Mouse (Mus musculus): ENCODE results near the gene Vmn2r28. TPM values are rescaled to one million over a fixed set of nuclear protein-coding genes. Genes with fewer than 3 reads are reported as not detected.
"Not testable (repeated sequence)": the region's sequence is repeated elsewhere in the genome, so short reads cannot be mapped to it uniquely, and the experiment has no call there.

Gene Vmn2r28
- total RNA-seq (2014; rRNA removed) (not detected in 2 replicates), polyA plus RNA-seq (2015; fragmentation: Nextera tagmentation; extraction: Ambion mirVana) (not detected in 2 replicates)

DNA sequence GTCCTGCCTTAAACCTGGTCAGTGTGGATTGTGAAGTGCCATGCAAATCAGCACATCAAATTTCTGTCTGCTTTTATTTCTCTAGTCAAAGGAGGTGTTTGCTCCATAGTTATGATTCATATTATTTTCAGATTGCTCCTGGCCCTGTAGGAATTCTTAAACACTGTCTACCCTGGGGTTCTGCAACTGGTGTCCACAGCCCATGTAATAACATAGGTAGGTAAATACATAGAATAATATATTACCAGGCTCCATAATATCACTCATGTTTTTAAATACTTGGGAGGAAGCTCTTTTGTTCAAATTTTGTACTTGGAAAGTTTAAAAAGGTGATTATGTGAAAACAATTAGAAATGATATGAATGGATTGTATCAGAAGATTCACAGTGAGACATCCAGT is at the start of gene Vmn2r28:
Vmn2r28 (minus strand) TSS at position 101 of the 400 bp plus-strand sequence.
- not testable (repeated sequence) for ATAC-seq; H3K4me2 ChIP-seq (ENCODE audit: low read depth, low read length); H3K27ac ChIP-seq; DNase-seq (ENCODE audit: low spot score); H3K9ac ChIP-seq (replicated peaks; ENCODE audit: low read length); H3K27me3 ChIP-seq (ENCODE audit: insufficient read depth, low read length); H3K9me3 ChIP-seq (ENCODE audit: low read length); H3K36me3 ChIP-seq (ENCODE audit: insufficient read depth, low read length); H3K4me3 ChIP-seq (ENCODE audit: low read length); H3K4me1 ChIP-seq (ENCODE audit: insufficient read depth, low read length)

DNA sequence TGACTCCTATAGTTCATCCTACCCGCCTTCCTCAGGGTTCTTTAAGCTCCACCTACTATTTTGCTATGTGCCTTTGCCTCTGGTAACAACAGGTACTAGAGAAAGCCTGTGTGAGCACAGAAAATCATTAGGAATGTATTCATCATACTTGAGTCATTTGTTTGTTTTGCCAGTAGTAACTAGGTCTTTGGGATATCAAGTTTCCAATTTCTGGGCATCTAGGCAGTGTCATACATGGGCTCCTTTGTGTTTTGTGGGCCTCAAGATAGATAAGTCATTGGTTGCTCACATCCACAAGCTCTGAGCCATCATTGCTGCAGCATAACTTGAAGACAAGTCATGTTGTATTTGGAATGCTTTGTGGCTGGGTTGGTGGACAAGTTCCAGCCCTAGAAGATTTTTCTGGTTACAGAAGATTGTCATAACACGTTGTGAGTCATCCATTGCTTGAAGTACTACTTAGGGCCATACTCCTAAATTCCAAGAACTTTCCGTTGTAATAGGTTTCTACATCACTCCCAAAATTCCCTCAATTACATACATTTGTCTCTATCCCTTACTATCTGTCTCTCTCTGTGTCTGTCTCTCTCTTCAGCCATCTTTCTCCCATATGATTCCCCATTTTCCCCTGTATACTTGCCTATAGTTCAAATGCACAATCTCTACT is 47.1 kb upstream of the Vmn2r28 start:
- not testable (repeated sequence) for H3K9ac ChIP-seq (replicated peaks; ENCODE audit: low read length); H3K4me1 ChIP-seq (ENCODE audit: insufficient read depth, low read length); DNase-seq (ENCODE audit: low spot score); H3K27me3 ChIP-seq (ENCODE audit: insufficient read depth, low read length); ATAC-seq; H3K4me3 ChIP-seq (ENCODE audit: low read length); H3K27ac ChIP-seq; H3K4me2 ChIP-seq (ENCODE audit: low read depth, low read length); H3K36me3 ChIP-seq (ENCODE audit: insufficient read depth, low read length); H3K9me3 ChIP-seq (ENCODE audit: low read length)
- 53% methylated on average over 3 of the region's 3 CpGs for WGBS

DNA sequence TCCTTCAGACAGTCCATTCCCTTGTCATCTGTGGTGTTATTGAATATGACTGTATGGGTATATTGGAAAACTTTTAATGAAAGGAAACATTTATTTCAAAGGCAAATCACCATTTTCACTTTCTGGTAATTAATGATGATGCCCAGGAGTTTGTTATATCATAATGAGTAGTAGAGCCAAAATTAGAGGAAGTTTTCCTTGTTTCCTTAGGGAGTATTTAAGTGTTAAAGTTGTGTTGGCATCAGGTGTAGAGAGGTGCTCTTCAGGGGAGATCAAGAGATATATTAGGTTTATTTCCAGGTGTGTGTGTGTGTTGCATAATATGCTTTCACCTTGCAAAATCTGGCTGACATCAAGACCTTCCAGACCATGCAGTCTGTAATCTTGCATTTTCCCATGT is 37.1 kb downstream of the Vmn2r28 start, which contains the start of gene Vmn1r59:
Vmn1r59 (minus strand) TSS at position 101 of the 400 bp plus-strand sequence.
- ATAC-seq (no peak), DNase-seq (ENCODE audit: low spot score) (no peak)
- Histone ChIP-seq H3K36me3 (ENCODE audit: insufficient read depth, low read length) (no peaks in the 10 kb centered on the region), H3K4me3 (ENCODE audit: low read length) (no peak within 1 kb of the TSS), H3K9me3 (ENCODE audit: low read length) (peaks cover 13% of the 10 kb centered on the region; the same call in 1 of the 2 replicates), H3K9ac (replicated peaks; ENCODE audit: low read length) (no peak within 1 kb of the TSS), H3K4me2 (ENCODE audit: low read depth, low read length) (no peak within 1 kb of the TSS), H3K27ac (no peak within 1 kb of the TSS), H3K4me1 (ENCODE audit: insufficient read depth, low read length) (no peaks in the 10 kb centered on the region), H3K27me3 (ENCODE audit: insufficient read depth, low read length) (no peaks in the 10 kb centered on the region)
- TF ChIP-seq CTCF (IDR thresholded peaks at IDR 0.05; ENCODE audit: low read depth): no peak

DNA sequence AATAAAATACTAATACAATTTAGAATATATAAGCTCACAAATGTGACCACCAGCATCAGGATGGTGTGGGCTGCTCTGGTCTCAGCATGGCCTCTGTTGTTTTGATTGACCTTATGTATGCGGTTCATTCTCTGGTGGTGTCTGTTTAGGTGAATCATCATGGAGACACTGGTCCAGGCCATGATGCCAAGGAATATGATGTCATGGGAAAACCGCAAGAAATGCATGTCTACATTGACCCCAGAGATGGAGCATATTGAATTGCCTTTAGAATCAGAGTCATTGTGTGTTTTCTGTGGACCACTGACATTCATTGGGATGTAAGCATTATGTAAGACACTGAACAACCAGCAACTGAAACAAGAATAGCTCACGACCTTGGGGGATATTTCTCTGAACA is 39.7 kb downstream of the Vmn2r28 start:
- WGBS: 68% methylated on average over 3 of the region's 3 CpGs
- not testable (repeated sequence) for H3K4me1 ChIP-seq (ENCODE audit: insufficient read depth, low read length)

DNA sequence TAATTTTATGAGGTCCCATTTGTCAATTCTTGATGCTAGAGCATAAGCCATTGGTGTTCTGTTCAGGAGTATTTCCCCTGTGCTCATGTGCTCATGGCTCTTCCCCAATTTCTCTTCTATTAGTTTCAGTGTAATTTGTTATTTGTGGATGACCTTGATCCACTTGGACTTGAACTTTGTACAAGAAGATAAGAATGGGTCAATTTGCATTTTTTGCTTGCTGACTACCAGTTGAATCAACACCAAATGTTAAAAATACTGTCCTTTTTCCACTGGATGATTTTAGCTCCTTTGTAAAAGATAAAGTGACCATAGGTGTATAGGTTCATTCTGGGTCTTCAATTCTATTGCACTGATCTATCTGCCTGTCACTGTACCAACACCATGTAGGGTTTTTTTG is 45.1 kb downstream of the Vmn2r28 start:
- Histone ChIP-seq H3K4me1 (ENCODE audit: insufficient read depth, low read length) (no peaks in the 10 kb centered on the region), H3K36me3 (ENCODE audit: insufficient read depth, low read length) (no peaks in the 10 kb centered on the region), H3K4me2 (ENCODE audit: low read depth, low read length) (no peak overlapping the region), H3K27me3 (ENCODE audit: insufficient read depth, low read length) (no peaks in the 10 kb centered on the region), H3K4me3 (ENCODE audit: low read length) (no peak overlapping the region), H3K9me3 (ENCODE audit: low read length) (0 out of 2 replicates have a peak, but pooled peaks cover 5% of the 10 kb centered on the region), H3K9ac (replicated peaks; ENCODE audit: low read length) (no peak overlapping the region), H3K27ac (no peak overlapping the region)
- DNase-seq (ENCODE audit: low spot score) (no peak), ATAC-seq (no peak)
- TF ChIP-seq CTCF (IDR thresholded peaks at IDR 0.05; ENCODE audit: low read depth): no peak

More for the DNA sequence above, 39.7 kb downstream of the Vmn2r28 start:
- H3K9me3 ChIP-seq (ENCODE audit: low read length): peaks cover 17% of the 10 kb centered on the region; the same call in 1 of the 2 replicates
- H3K27me3 ChIP-seq (ENCODE audit: insufficient read depth, low read length); DNase-seq (ENCODE audit: low spot score); H3K27ac ChIP-seq; H3K36me3 ChIP-seq (ENCODE audit: insufficient read depth, low read length); H3K4me3 ChIP-seq (ENCODE audit: low read length); ATAC-seq; H3K9ac ChIP-seq (replicated peaks; ENCODE audit: low read length); H3K4me2 ChIP-seq (ENCODE audit: low read depth, low read length): not testable (repeated sequence)

Other genes starting within 250 kb of the Vmn2r28 start
- not detected in 2 replicates for gene Gm5065, start 143.4 kb downstream of the Vmn2r28 start, total RNA-seq (2014; rRNA removed)
- not detected in 2 replicates for gene Gm5065, start 143.4 kb downstream of the Vmn2r28 start, polyA plus RNA-seq (2015; fragmentation: Nextera tagmentation; extraction: Ambion mirVana)
- not detected in 2 replicates for gene Nlrp2, start 142.9 kb downstream of the Vmn2r28 start, total RNA-seq (2014; rRNA removed)
- gene Nlrp2, start 142.9 kb downstream of the Vmn2r28 start, polyA plus RNA-seq (2015; fragmentation: Nextera tagmentation; extraction: Ambion mirVana): not detected in 2 replicates
- not detected in 2 replicates for gene Vmn1r58, start 80.6 kb downstream of the Vmn2r28 start, total RNA-seq (2014; rRNA removed)
- not detected in 2 replicates for gene Vmn1r58, start 80.6 kb downstream of the Vmn2r28 start, polyA plus RNA-seq (2015; fragmentation: Nextera tagmentation; extraction: Ambion mirVana)
- not detected in 2 replicates for gene Vmn1r59, start 37.2 kb downstream of the Vmn2r28 start, total RNA-seq (2014; rRNA removed)
- gene Vmn1r59, start 37.2 kb downstream of the Vmn2r28 start, polyA plus RNA-seq (2015; fragmentation: Nextera tagmentation; extraction: Ambion mirVana): not detected in 2 replicates
- gene Vmn1r60, start 53.4 kb upstream of the Vmn2r28 start, total RNA-seq (2014; rRNA removed): not detected in 2 replicates
- gene Vmn1r60, start 53.4 kb upstream of the Vmn2r28 start, polyA plus RNA-seq (2015; fragmentation: Nextera tagmentation; extraction: Ambion mirVana): not detected in 2 replicates
- not detected in 2 replicates for gene Vmn1r61, start 119.3 kb upstream of the Vmn2r28 start, total RNA-seq (2014; rRNA removed)
- not detected in 2 replicates for gene Vmn1r61, start 119.3 kb upstream of the Vmn2r28 start, polyA plus RNA-seq (2015; fragmentation: Nextera tagmentation; extraction: Ambion mirVana)
- not detected in 2 replicates for gene Vmn1r62, start 179.7 kb upstream of the Vmn2r28 start, total RNA-seq (2014; rRNA removed)
- not detected in 2 replicates for gene Vmn1r62, start 179.7 kb upstream of the Vmn2r28 start, polyA plus RNA-seq (2015; fragmentation: Nextera tagmentation; extraction: Ambion mirVana)

Data from hindbrain, postnatal 0 days (tissue).